Mouse (Mus musculus) embryo, embryonic 10 days (tissue): ENCODE results near the gene Patl2.

ENCODE experiments used
- DNase-seq: peaks from one replicate; pipeline ENCODE4 v3.0.0-alpha.2; 2015; ENCODE audit warnings: low spot score

Patl2 gene

GRCm38 (mm10) chr2:122172188-122172587 lies 13.8 kb downstream of the Patl2 start:
- no peak for DNase-seq

GRCm38 (mm10) chr2:122171292-122171691 lies 14.7 kb downstream of the Patl2 start:
- DNase-seq = no peak

- DNase-seq = no peak
These were observed 21.7 kb downstream of the Patl2 start for GRCm38 (mm10) chr2:122164293-122164692.

GRCm38 (mm10) chr2:122163430-122164195 lies 22.4 kb downstream of the Patl2 start:
- no peak for DNase-seq

GRCm38 (mm10) chr2:122162529-122162928 lies 23.5 kb downstream of the Patl2 start:
- DNase-seq = no peak

GRCm38 (mm10) chr2:122161542-122161941 lies 24.4 kb downstream of the Patl2 start:
- no peak for DNase-seq

GRCm38 (mm10) chr2:122160680-122161079 lies 25.3 kb downstream of the Patl2 start, which contains the start of gene Trim69:
Trim69 (plus strand) TSS chr2:122160700.
- DNase-seq = peak; percentile 92

GRCm38 (mm10) chr2:122159667-122160066 lies 26.3 kb downstream of the Patl2 start:
- DNase-seq = no peak

- DNase-seq = no peak
These were observed 27.6 kb downstream of the Patl2 start for GRCm38 (mm10) chr2:122158362-122158802.

GRCm38 (mm10) chr2:122157561-122157960 lies 28.4 kb downstream of the Patl2 start:
- no peak for DNase-seq

- DNase-seq = no peak
These were observed 29.8 kb downstream of the Patl2 start for GRCm38 (mm10) chr2:122156051-122156700.

GRCm38 (mm10) chr2:122155292-122155691 lies 30.7 kb downstream of the Patl2 start:
- DNase-seq = no peak

- DNase-seq = no peak
These were observed 31.5 kb downstream of the Patl2 start for GRCm38 (mm10) chr2:122154479-122154878.

- no peak for DNase-seq
These were observed 32.2 kb downstream of the Patl2 start for GRCm38 (mm10) chr2:122153681-122154365.

GRCm38 (mm10) chr2:122152850-122153249 lies 33.1 kb downstream of the Patl2 start:
- no peak for DNase-seq

- no peak for DNase-seq
These were observed 34.8 kb downstream of the Patl2 start for GRCm38 (mm10) chr2:122151221-122151620.

GRCm38 (mm10) chr2:122149716-122150115 lies 36.3 kb downstream of the Patl2 start:
- DNase-seq = no peak

- DNase-seq = no peak
These were observed 36.7 kb downstream of the Patl2 start for GRCm38 (mm10) chr2:122149316-122149715.

GRCm38 (mm10) chr2:122148242-122148917 lies 37.6 kb downstream of the Patl2 start:
- DNase-seq = peak; percentile 22

- DNase-seq = peak; percentile 97
These were observed 38.3 kb downstream of the Patl2 start, which contains the start of gene B2m for GRCm38 (mm10) chr2:122147508-122148241. B2m (plus strand) TSS chr2:122147686.

- DNase-seq = no peak
These were observed 39.3 kb downstream of the Patl2 start for GRCm38 (mm10) chr2:122146687-122147086.
